Mouse (Mus musculus): ENCODE data around the gene Ccdc174. TPM values are rescaled to one million over a fixed set of nuclear protein-coding genes. Genes with fewer than 3 reads are reported as not detected.
"Not testable (repeated sequence)": the region's sequence is repeated elsewhere in the genome, so short reads cannot be mapped to it uniquely, and the experiment has no call there.

Ccdc174 gene
- 10 to 100 TPM; 50.8 to 53.6 TPM for polyA plus RNA-seq (2017; shearing (Covaris generic))

GRCm38 (mm10) chr6:91877885-91878651, at the start of gene Ccdc174:
TSS of gene Ccdc174 (plus strand) at chr6:91878053.
- peak; percentile 96 for ATAC-seq

GRCm38 (mm10) chr6:91832863-91833440, 44.9 kb upstream of the Ccdc174 start:
- ATAC-seq = no peak

GRCm38 (mm10) chr6:91839010-91839871, 38.6 kb upstream of the Ccdc174 start:
- no peak for ATAC-seq

- ATAC-seq = no peak
Measured at GRCm38 (mm10) chr6:91842897-91843627, 34.8 kb upstream of the Ccdc174 start.

- no peak for ATAC-seq
Measured at GRCm38 (mm10) chr6:91843628-91844153, 34.2 kb upstream of the Ccdc174 start.

- ATAC-seq = no peak
Measured at GRCm38 (mm10) chr6:91852550-91852949, 25.3 kb upstream of the Ccdc174 start.

GRCm38 (mm10) chr6:91858339-91858738, 19.5 kb upstream of the Ccdc174 start:
- no peak for ATAC-seq

- ATAC-seq = no peak
Measured at GRCm38 (mm10) chr6:91862848-91863247, 15.0 kb upstream of the Ccdc174 start.

GRCm38 (mm10) chr6:91864595-91864994, 13.3 kb upstream of the Ccdc174 start:
- ATAC-seq = peak; percentile 32

- ATAC-seq = no peak
Measured at GRCm38 (mm10) chr6:91865601-91866000, 12.3 kb upstream of the Ccdc174 start.

- ATAC-seq = no peak
Measured at GRCm38 (mm10) chr6:91868091-91868490, 9.8 kb upstream of the Ccdc174 start.

GRCm38 (mm10) chr6:91872781-91873180, 5.1 kb upstream of the Ccdc174 start:
- no peak for ATAC-seq

GRCm38 (mm10) chr6:91883859-91884258, 6.0 kb downstream of the Ccdc174 start:
- no peak for ATAC-seq

- no peak for ATAC-seq
Measured at GRCm38 (mm10) chr6:91889255-91889906, 11.5 kb downstream of the Ccdc174 start.

- no peak for ATAC-seq
Measured at GRCm38 (mm10) chr6:91890615-91891014, 12.8 kb downstream of the Ccdc174 start.

- ATAC-seq = no peak
Measured at GRCm38 (mm10) chr6:91891776-91892175, 13.9 kb downstream of the Ccdc174 start.

GRCm38 (mm10) chr6:91896783-91897182, 18.9 kb downstream of the Ccdc174 start:
- no peak for ATAC-seq

- peak; percentile 61 for ATAC-seq
Measured at GRCm38 (mm10) chr6:91901505-91901904, 23.7 kb downstream of the Ccdc174 start.

GRCm38 (mm10) chr6:91902509-91902908, 24.7 kb downstream of the Ccdc174 start, which contains the start of gene 4930590J08Rik:
TSS of gene 4930590J08Rik (plus strand) at chr6:91902809.
- not testable (repeated sequence) for ATAC-seq

GRCm38 (mm10) chr6:91914011-91914410, 36.2 kb downstream of the Ccdc174 start:
- no peak for ATAC-seq

- ATAC-seq = no peak
Measured at GRCm38 (mm10) chr6:91917286-91917685, 39.4 kb downstream of the Ccdc174 start.

- no peak for ATAC-seq
Measured at GRCm38 (mm10) chr6:91917716-91918115, 39.9 kb downstream of the Ccdc174 start.

All from activated CD4-positive, CD25-positive, alpha-beta regulatory T cell, adult 4 months (primary cell).